Mouse (Mus musculus) embryonic fibroblast, embryonic 13.5 days (primary cell): ENCODE data around the gene Sh2d1b1. TPM values are rescaled to one million over a fixed set of nuclear protein-coding genes. Genes with fewer than 3 reads are reported as not detected.
A peak's percentile ranks its signal among the peaks of the same experiment; 100 is the strongest.
"Not testable (repeated sequence)": the region's sequence is repeated elsewhere in the genome, so short reads cannot be mapped to it uniquely, and the experiment has no call there.

Experiments used
- H3K27ac ChIP-seq: 2 replicates; pipeline ENCODE4 v1.5.1; 2012; ENCODE audit warnings: low read length, control low read depth, inconsistent platforms; ENCODE audit not compliant: insufficient read depth
- H3K4me1 ChIP-seq: 2 replicates; pipeline ENCODE4 v1.6.1; 2011; ENCODE audit warnings: low read length; ENCODE audit not compliant: control insufficient read depth, insufficient read depth
- H3K4me3 ChIP-seq: 2 replicates; pipeline ENCODE4 v1.5.1; 2011; ENCODE audit warnings: mild to moderate bottlenecking, control low read depth, low read length; ENCODE audit not compliant: insufficient read depth
- CTCF ChIP-seq: IDR thresholded peaks from 2 replicates; pipeline ENCODE4 v1.5.1; 2011; ENCODE audit warnings: mild to moderate bottlenecking, control low read depth, low read length, moderate library complexity, borderline replicate concordance; ENCODE audit not compliant: insufficient read depth
- POLR2A ChIP-seq: IDR thresholded peaks from 2 replicates; pipeline ENCODE4 v1.6.1; 2011; ENCODE audit warnings: low read depth, mild to moderate bottlenecking, control low read depth, low read length, moderate library complexity
- polyA plus RNA-seq: library from polyadenylated mRNA; stranded (reverse); fragments of >200 nt; gene quantifications from 2 replicates; pipeline ENCODE4 v1.2.4, GENCODE M21; 2011; ENCODE audit warnings: low read depth; ENCODE audit not compliant: missing spikeins, insufficient read length

The Sh2d1b1 gene
- polyA plus RNA-seq = 0.19 and 0.75 TPM in 2 replicates

- H3K4me1 ChIP-seq = no peaks in the 10 kb centered on the region
- H3K27ac ChIP-seq = no peak within 1 kb of the TSS
- H3K4me3 ChIP-seq = no peak within 1 kb of the TSS
- TF ChIP-seq POLR2A (no peak), CTCF (no peak)
Measured at GRCm38 (mm10) chr1:170277016-170277415, at the start of gene Sh2d1b1. Sh2d1b1 (plus strand) TSS chr1:170277320.

GRCm38 (mm10) chr1:170232688-170233087 lies 44.4 kb upstream of the Sh2d1b1 start, which contains the start of gene Sh2d1b2:
Sh2d1b2 (plus strand) TSS chr1:170232749.
- H3K4me3 ChIP-seq, H3K27ac ChIP-seq, H3K4me1 ChIP-seq: not testable (repeated sequence)

GRCm38 (mm10) chr1:170245016-170245415 lies 32.1 kb upstream of the Sh2d1b1 start:
- H3K27ac ChIP-seq = no peak overlapping the region
- H3K4me1 ChIP-seq = no peaks in the 10 kb centered on the region
- TF ChIP-seq CTCF (no peak), POLR2A (no peak)
- no peak overlapping the region for H3K4me3 ChIP-seq

GRCm38 (mm10) chr1:170254893-170255559 lies 22.1 kb upstream of the Sh2d1b1 start:
- no peak overlapping the region for H3K27ac ChIP-seq
- peak overlapping the region; percentile 66 for H3K4me3 ChIP-seq
- TF ChIP-seq CTCF (no peak), POLR2A (no peak)
- H3K4me1 ChIP-seq = no peaks in the 10 kb centered on the region

GRCm38 (mm10) chr1:170255560-170255910 lies 21.6 kb upstream of the Sh2d1b1 start:
- TF ChIP-seq CTCF (no peak), POLR2A (peak; percentile 81)
- Histone ChIP-seq H3K4me1 (no peaks in the 10 kb centered on the region), H3K4me3 (peak overlapping the region; percentile 66), H3K27ac (no peak overlapping the region)

GRCm38 (mm10) chr1:170270281-170270680 lies 6.8 kb upstream of the Sh2d1b1 start:
- no peaks in the 10 kb centered on the region for H3K4me1 ChIP-seq
- H3K4me3 ChIP-seq = no peak overlapping the region
- TF ChIP-seq POLR2A (no peak), CTCF (no peak)
- no peak overlapping the region for H3K27ac ChIP-seq

- Histone ChIP-seq H3K4me3 (no peak overlapping the region), H3K27ac (no peak overlapping the region), H3K4me1 (no peaks in the 10 kb centered on the region)
- TF ChIP-seq POLR2A (no peak), CTCF (no peak)
Measured at GRCm38 (mm10) chr1:170270696-170271095, 6.4 kb upstream of the Sh2d1b1 start.

- H3K4me3 ChIP-seq = no peak overlapping the region
- TF ChIP-seq CTCF (no peak), POLR2A (no peak)
Measured at GRCm38 (mm10) chr1:170273252-170273651, 3.9 kb upstream of the Sh2d1b1 start.

GRCm38 (mm10) chr1:170282415-170283129 lies 5.5 kb downstream of the Sh2d1b1 start:
- H3K4me3 ChIP-seq = no peak overlapping the region
- no peak for TF ChIP-seq POLR2A
- TF ChIP-seq CTCF = no peak
- H3K4me1 ChIP-seq = no peaks in the 10 kb centered on the region
- H3K27ac ChIP-seq = no peak overlapping the region

More at GRCm38 (mm10) chr1:170273252-170273651, 3.9 kb upstream of the Sh2d1b1 start:
- H3K27ac ChIP-seq = no peak overlapping the region
- no peaks in the 10 kb centered on the region for H3K4me1 ChIP-seq

GRCm38 (mm10) chr1:170292239-170292951 lies 15.3 kb downstream of the Sh2d1b1 start:
- TF ChIP-seq CTCF (no peak), POLR2A (no peak)
- H3K4me1 ChIP-seq = no peaks in the 10 kb centered on the region
- H3K27ac ChIP-seq = no peak overlapping the region
- no peak overlapping the region for H3K4me3 ChIP-seq
